Mouse (Mus musculus): Measurements from ENCODE around the gene Fbxl8. TPM values are rescaled to one million over a fixed set of nuclear protein-coding genes. Genes with fewer than 3 reads are reported as not detected.
A peak's percentile ranks its signal among the peaks of the same experiment; 100 is the strongest.

Gene Fbxl8
- polyA plus RNA-seq, 1 experiment from 2014 or later: 0.72 TPM

DNA sequence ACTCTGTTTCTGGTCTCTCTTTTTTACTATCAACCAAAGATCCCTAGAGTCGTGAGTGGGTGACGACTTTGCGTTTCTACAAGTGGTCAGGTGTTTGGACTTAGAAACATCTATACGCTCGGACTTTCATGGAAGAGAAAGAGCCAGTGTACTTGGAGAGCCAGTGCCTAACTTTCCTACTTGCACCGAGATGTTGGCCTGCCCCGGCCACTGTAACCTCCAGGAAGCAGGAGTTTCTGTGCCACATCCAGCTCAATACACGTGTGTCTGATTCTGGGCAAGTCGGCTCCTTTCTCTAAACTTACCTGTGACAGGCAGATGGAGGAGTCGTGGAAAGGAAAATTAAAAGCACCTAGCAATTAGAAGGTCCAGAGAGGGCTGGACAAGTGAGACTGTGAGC is 11.4 kb downstream of the Fbxl8 start, which contains the start of gene Nol3:
Gene Nol3, plus strand, starts transcription at position 301 of the 400 bp plus-strand sequence.
- no peak for ATAC-seq (ENCODE audit: low FRiP score, low TSS enrichment)
- no peak within 1 kb of the TSS for H3K27ac ChIP-seq (replicated peaks; ENCODE audit: low read depth, low read length)

DNA sequence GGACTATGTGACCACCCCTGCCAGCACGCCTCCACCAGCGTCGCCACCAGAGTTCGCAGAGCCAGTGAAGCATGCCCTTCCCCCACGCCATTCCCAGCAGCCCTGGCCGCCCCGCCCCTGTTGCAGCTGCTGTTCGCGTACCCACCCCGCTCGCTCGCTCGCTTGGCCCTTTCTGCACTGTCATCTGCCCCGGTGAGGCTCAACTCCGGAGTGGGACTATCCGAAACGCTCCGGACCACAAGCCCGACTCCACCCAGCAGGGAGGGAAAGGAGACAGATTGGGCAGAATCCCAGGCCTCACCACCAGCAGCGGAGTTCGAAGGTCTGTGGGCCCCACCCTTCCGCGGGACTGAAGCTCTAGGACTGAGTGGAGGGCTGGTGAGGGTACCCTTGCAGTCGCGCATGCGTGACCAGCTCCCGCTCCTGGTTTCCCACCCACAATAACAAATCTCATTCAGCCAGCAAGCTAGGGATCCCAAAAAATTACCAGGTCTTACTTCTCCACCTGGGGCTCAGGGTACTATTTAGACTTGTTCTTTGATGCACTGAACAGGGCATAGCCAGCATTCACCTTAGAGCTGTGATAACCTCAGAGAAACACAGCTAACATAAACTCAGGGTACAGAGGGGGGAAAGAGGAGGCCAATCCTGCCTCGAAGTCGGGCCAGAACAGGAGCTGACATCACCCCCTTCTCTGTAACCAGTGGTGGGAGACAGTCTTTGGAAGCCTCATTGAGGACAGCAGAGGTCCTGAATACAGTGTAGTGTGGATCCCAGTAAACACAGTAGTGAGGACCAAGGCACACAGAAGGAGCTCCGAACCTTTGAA is 12.1 kb downstream of the Fbxl8 start:
- H3K27ac ChIP-seq (replicated peaks; ENCODE audit: low read depth, low read length): no peak overlapping the region

More for the DNA sequence above, 11.4 kb downstream of the Fbxl8 start, which contains the start of gene Nol3:
- Histone ChIP-seq H3K9ac (replicated peaks; ENCODE audit: low read length) (peak within 1 kb of the TSS; percentile 59), H3K36me3 (ENCODE audit: control insufficient read depth, insufficient read depth, low read length) (peaks cover 12% of the 10 kb centered on the region; the same call in 1 of the 2 replicates), H3K9me3 (ENCODE audit: control insufficient read depth, low read length) (no peaks in the 10 kb centered on the region), H3K4me3 (replicated peaks; ENCODE audit: low read depth, low read length) (peak within 1 kb of the TSS; percentile 42), H3K4me1 (ENCODE audit: control insufficient read depth, insufficient read depth, low read length) (peaks cover 18% of the 10 kb centered on the region; the same call in 1 of the 2 replicates), H3K27me3 (ENCODE audit: control insufficient read depth, insufficient read depth, low read length) (peaks cover 86% of the 10 kb centered on the region), H3K4me2 (ENCODE audit: low read length) (peak within 1 kb of the TSS; percentile 72)
- 5% methylated on average over 10 of the region's 10 CpGs for WGBS
- DNase-seq: no peak

DNA sequence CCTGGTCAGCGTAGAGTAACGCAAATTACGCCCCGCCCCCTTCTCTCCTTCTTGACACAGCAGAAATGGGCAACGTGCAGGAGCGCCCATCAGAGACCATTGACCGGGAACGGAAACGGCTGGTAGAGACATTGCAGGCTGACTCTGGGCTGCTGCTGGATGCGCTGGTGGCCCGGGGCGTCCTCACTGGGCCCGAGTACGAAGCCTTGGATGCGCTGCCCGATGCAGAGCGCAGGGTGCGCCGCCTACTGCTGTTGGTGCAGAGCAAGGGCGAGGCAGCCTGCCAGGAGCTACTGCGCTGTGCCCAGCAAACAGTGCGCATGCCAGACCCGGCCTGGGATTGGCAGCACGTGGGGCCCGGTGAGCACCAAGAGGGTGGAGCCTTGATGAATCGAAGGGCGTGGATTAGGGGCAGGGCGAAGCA is 14.5 kb downstream of the Fbxl8 start:
- peak; percentile 73 for DNase-seq
- peak; percentile 56 for ATAC-seq (ENCODE audit: low FRiP score, low TSS enrichment)
- Histone ChIP-seq H3K27ac (replicated peaks; ENCODE audit: low read depth, low read length) (no peak overlapping the region), H3K4me1 (ENCODE audit: control insufficient read depth, insufficient read depth, low read length) (peaks cover 18% of the 10 kb centered on the region; the same call in 1 of the 2 replicates), H3K9me3 (ENCODE audit: control insufficient read depth, low read length) (no peaks in the 10 kb centered on the region), H3K4me3 (replicated peaks; ENCODE audit: low read depth, low read length) (no peak overlapping the region), H3K27me3 (ENCODE audit: control insufficient read depth, insufficient read depth, low read length) (peaks cover 56% of the 10 kb centered on the region), H3K36me3 (ENCODE audit: control insufficient read depth, insufficient read depth, low read length) (peaks cover 39% of the 10 kb centered on the region), H3K4me2 (ENCODE audit: low read length) (peak overlapping the region; percentile 46), H3K9ac (replicated peaks; ENCODE audit: low read length) (0 out of 2 replicates have a peak overlapping the region, but pooled peaks have one; percentile 20)
- 3% methylated on average over 28 of the region's 28 CpGs for WGBS

More for the DNA sequence above, 12.1 kb downstream of the Fbxl8 start:
- peaks cover 79% of the 10 kb centered on the region for H3K27me3 ChIP-seq (ENCODE audit: control insufficient read depth, insufficient read depth, low read length)
- H3K4me2 ChIP-seq (ENCODE audit: low read length): peak overlapping the region; percentile 72
- H3K9me3 ChIP-seq (ENCODE audit: control insufficient read depth, low read length): no peaks in the 10 kb centered on the region
- peaks cover 16% of the 10 kb centered on the region for H3K36me3 ChIP-seq (ENCODE audit: control insufficient read depth, insufficient read depth, low read length)
- ATAC-seq (ENCODE audit: low FRiP score, low TSS enrichment) (peak; percentile 69), DNase-seq (peak; percentile 82)
- H3K9ac ChIP-seq (replicated peaks; ENCODE audit: low read length): peak overlapping the region; percentile 59
- H3K4me3 ChIP-seq (replicated peaks; ENCODE audit: low read depth, low read length): peak overlapping the region; percentile 42
- 2% methylated on average over 30 of the region's 30 CpGs for WGBS
- peaks cover 18% of the 10 kb centered on the region; the same call in 1 of the 2 replicates for H3K4me1 ChIP-seq (ENCODE audit: control insufficient read depth, insufficient read depth, low read length)

GRCm38 (mm10) chr8:105280567-105280966 is 16.1 kb downstream of the Fbxl8 start:
- DNase-seq (no peak), ATAC-seq (ENCODE audit: low FRiP score, low TSS enrichment) (no peak)
- Histone ChIP-seq H3K9ac (replicated peaks; ENCODE audit: low read length) (no peak overlapping the region), H3K27me3 (ENCODE audit: control insufficient read depth, insufficient read depth, low read length) (peaks cover 39% of the 10 kb centered on the region), H3K4me3 (replicated peaks; ENCODE audit: low read depth, low read length) (no peak overlapping the region), H3K9me3 (ENCODE audit: control insufficient read depth, low read length) (no peaks in the 10 kb centered on the region), H3K4me1 (ENCODE audit: control insufficient read depth, insufficient read depth, low read length) (peaks cover 18% of the 10 kb centered on the region; the same call in 1 of the 2 replicates), H3K4me2 (ENCODE audit: low read length) (no peak overlapping the region), H3K36me3 (ENCODE audit: control insufficient read depth, insufficient read depth, low read length) (peaks cover 52% of the 10 kb centered on the region), H3K27ac (replicated peaks; ENCODE audit: low read depth, low read length) (no peak overlapping the region)
- WGBS: 62% methylated on average over 3 of the region's 3 CpGs

GRCm38 (mm10) chr8:105281821-105282220 is 17.4 kb downstream of the Fbxl8 start:
- WGBS: 90% methylated on average over 12 of the region's 12 CpGs
- Histone ChIP-seq H3K36me3 (ENCODE audit: control insufficient read depth, insufficient read depth, low read length) (peaks cover 53% of the 10 kb centered on the region), H3K4me3 (replicated peaks; ENCODE audit: low read depth, low read length) (no peak overlapping the region), H3K9ac (replicated peaks; ENCODE audit: low read length) (no peak overlapping the region), H3K4me2 (ENCODE audit: low read length) (no peak overlapping the region), H3K4me1 (ENCODE audit: control insufficient read depth, insufficient read depth, low read length) (peaks cover 22% of the 10 kb centered on the region), H3K9me3 (ENCODE audit: control insufficient read depth, low read length) (no peaks in the 10 kb centered on the region), H3K27ac (replicated peaks; ENCODE audit: low read depth, low read length) (no peak overlapping the region), H3K27me3 (ENCODE audit: control insufficient read depth, insufficient read depth, low read length) (peaks cover 31% of the 10 kb centered on the region)
- ATAC-seq (ENCODE audit: low FRiP score, low TSS enrichment): no peak
- DNase-seq: no peak

DNA sequence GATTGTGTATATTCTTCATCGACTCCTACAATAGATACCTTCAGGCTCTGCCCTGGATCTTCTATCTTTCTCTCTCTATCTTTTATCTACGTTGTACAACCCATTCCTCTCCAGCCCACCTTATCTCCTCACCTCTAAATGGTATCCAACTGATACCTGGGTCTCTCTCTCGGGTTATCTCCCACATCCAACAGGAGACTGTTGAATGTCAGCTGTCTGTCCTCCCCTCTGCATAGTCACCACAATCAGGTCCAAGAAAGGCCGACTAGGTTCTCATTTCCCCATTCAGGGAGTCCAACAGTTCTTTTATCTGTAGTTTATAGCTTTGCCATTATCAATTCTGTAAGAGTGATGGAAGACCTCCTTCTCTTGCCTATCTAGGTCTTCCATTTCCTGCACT is 17.8 kb downstream of the Fbxl8 start:
- WGBS: 91% methylated on average over 4 of the region's 4 CpGs
- no peaks in the 10 kb centered on the region for H3K9me3 ChIP-seq (ENCODE audit: control insufficient read depth, low read length)
- H3K36me3 ChIP-seq (ENCODE audit: control insufficient read depth, insufficient read depth, low read length): peaks cover 53% of the 10 kb centered on the region
- H3K27ac ChIP-seq (replicated peaks; ENCODE audit: low read depth, low read length): no peak overlapping the region
- no peak overlapping the region for H3K9ac ChIP-seq (replicated peaks; ENCODE audit: low read length)
- H3K4me1 ChIP-seq (ENCODE audit: control insufficient read depth, insufficient read depth, low read length): peaks cover 26% of the 10 kb centered on the region
- ATAC-seq (ENCODE audit: low FRiP score, low TSS enrichment) (no peak), DNase-seq (no peak)
- H3K27me3 ChIP-seq (ENCODE audit: control insufficient read depth, insufficient read depth, low read length): peaks cover 27% of the 10 kb centered on the region
- no peak overlapping the region for H3K4me2 ChIP-seq (ENCODE audit: low read length)
- no peak overlapping the region for H3K4me3 ChIP-seq (replicated peaks; ENCODE audit: low read depth, low read length)

- H3K4me2 ChIP-seq (ENCODE audit: low read length): no peak overlapping the region
- H3K36me3 ChIP-seq (ENCODE audit: control insufficient read depth, insufficient read depth, low read length): peaks cover 53% of the 10 kb centered on the region
- peaks cover 19% of the 10 kb centered on the region; the same call in 1 of the 2 replicates for H3K27me3 ChIP-seq (ENCODE audit: control insufficient read depth, insufficient read depth, low read length)
- peaks cover 34% of the 10 kb centered on the region for H3K4me1 ChIP-seq (ENCODE audit: control insufficient read depth, insufficient read depth, low read length)
- no peaks in the 10 kb centered on the region for H3K9me3 ChIP-seq (ENCODE audit: control insufficient read depth, low read length)
- ATAC-seq (ENCODE audit: low FRiP score, low TSS enrichment) (no peak), DNase-seq (peak; percentile 44)
- no peak overlapping the region for H3K4me3 ChIP-seq (replicated peaks; ENCODE audit: low read depth, low read length)
- no peak overlapping the region for H3K27ac ChIP-seq (replicated peaks; ENCODE audit: low read depth, low read length)
- 24% methylated on average over 23 of the region's 23 CpGs for WGBS
- no peak overlapping the region for H3K9ac ChIP-seq (replicated peaks; ENCODE audit: low read length)
These were observed 18.6 kb downstream of the Fbxl8 start for GRCm38 (mm10) chr8:105283074-105283473.

DNA sequence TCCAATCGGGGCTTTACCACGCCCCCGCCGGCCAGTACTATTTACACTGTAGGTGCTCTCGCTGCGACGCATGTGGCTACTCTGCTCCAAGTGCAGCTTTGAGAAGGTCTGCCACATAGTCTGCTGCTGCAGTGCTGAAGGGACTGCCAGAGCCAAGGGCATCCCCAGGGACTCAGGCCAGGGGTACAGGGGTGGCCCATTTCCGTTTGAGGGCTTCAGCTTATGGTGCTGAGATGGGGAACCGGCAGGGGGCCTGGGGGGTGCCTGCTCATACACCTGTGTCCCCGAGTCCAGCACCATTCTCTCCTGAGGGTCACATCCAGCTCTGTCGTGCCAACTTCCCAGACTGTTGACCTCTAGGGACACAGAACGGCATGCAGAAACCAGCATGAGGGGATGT is 21.1 kb downstream of the Fbxl8 start:
- no peak overlapping the region for H3K4me3 ChIP-seq (replicated peaks; ENCODE audit: low read depth, low read length)
- H3K9ac ChIP-seq (replicated peaks; ENCODE audit: low read length): no peak overlapping the region
- peaks cover 44% of the 10 kb centered on the region for H3K36me3 ChIP-seq (ENCODE audit: control insufficient read depth, insufficient read depth, low read length)
- no peak for DNase-seq
- WGBS: 52% methylated on average over 12 of the region's 12 CpGs
- H3K27ac ChIP-seq (replicated peaks; ENCODE audit: low read depth, low read length): no peak overlapping the region
- H3K9me3 ChIP-seq (ENCODE audit: control insufficient read depth, low read length): no peaks in the 10 kb centered on the region
- peaks cover 3% of the 10 kb centered on the region; the same call in 1 of the 2 replicates for H3K27me3 ChIP-seq (ENCODE audit: control insufficient read depth, insufficient read depth, low read length)
- peaks cover 39% of the 10 kb centered on the region for H3K4me1 ChIP-seq (ENCODE audit: control insufficient read depth, insufficient read depth, low read length)
- peak overlapping the region; percentile 17; the same call in 1 of the 2 replicates for H3K4me2 ChIP-seq (ENCODE audit: low read length)
- ATAC-seq (ENCODE audit: low FRiP score, low TSS enrichment): no peak
